Mouse (Mus musculus) cortical plate, adult 2 months (tissue): Measurements from ENCODE around the gene Smad1.

Source experiments
- CTCF ChIP-seq: fragments of 200-500 bp; IDR thresholded peaks from 2 replicates; pipeline ENCODE4 v1.5.1; 2011; ENCODE audit warnings: mild to moderate bottlenecking, control low read depth, low read length; ENCODE audit not compliant: insufficient read depth; ENCODE audit errors: extremely low read depth
- POLR2A ChIP-seq: fragments of 200-500 bp; IDR thresholded peaks from 2 replicates; pipeline ENCODE4 v1.6.1; 2011; ENCODE audit warnings: mild to moderate bottlenecking, low read length, control low read depth; ENCODE audit not compliant: insufficient read depth; ENCODE audit errors: extremely low read depth

DNA sequence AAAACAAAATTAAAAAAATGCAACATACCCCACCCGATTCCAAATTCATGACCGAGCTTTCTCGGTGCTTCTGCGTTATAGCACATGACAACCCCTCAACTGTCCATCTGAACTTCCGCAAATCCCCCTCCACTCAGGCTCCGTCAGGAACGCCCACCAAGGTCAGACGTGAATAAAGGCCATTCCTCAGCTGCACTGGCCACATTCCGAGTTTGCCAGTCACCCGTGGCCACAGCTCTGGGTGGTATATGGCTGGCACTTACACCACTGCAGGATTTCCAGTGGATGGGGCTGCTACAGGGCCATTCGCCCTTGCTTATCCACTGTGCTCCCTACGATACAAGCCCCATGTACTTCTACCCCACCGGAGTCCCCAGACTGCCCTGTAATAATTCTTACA, 7.9 kb downstream of the Smad1 start:
- TF ChIP-seq CTCF = no peak
- TF ChIP-seq POLR2A = no peak
